Mouse (Mus musculus) heart, embryonic 14.5 days (tissue): ENCODE results near the gene Casp9. TPM values are rescaled to one million over a fixed set of nuclear protein-coding genes. Genes with fewer than 3 reads are reported as not detected.

Source experiments
- ATAC-seq: fragments of 200-750 bp; cut with Nextera tagmentation; 2 replicates; pipeline ENCODE4 v1.8.0; 2017; ENCODE audit warnings: low read depth, moderate TSS enrichment; ENCODE audit not compliant: insufficient number of reproducible peaks, insufficient read depth, low FRiP score
- H3K27ac ChIP-seq, 2 experiments: fragments of 200-500 bp in 1 of 2; fragments of 300-500 bp in 1 of 2; sonication (generic) in 1 of 2; replicated peaks in 1 of 2; 2 replicates each; pipeline ENCODE4 v1.5.1; 2012 to 2014; ENCODE audit warnings: low read depth in 2 of 2, low read length in 2 of 2, control low read depth in 1 of 2, mild to moderate bottlenecking in 1 of 2, mixed read lengths in 1 of 2; ENCODE audit not compliant: control insufficient read depth in 1 of 2, insufficient read depth in 1 of 2
- H3K27me3 ChIP-seq: fragments of 300-500 bp; sonication (generic); 2 replicates; pipeline ENCODE4 v1.6.1; 2014; ENCODE audit warnings: mild to moderate bottlenecking, low read length, control low read depth; ENCODE audit not compliant: control insufficient read depth, insufficient read depth
- H3K36me3 ChIP-seq: fragments of 300-500 bp; sonication (generic); 2 replicates; pipeline ENCODE4 v1.6.1; 2014; ENCODE audit warnings: mild to moderate bottlenecking, control low read depth, low read length, mixed read lengths; ENCODE audit not compliant: control insufficient read depth, insufficient read depth
- H3K4me1 ChIP-seq, 2 experiments: fragments of 200-500 bp in 1 of 2; fragments of 300-500 bp in 1 of 2; sonication (generic) in 1 of 2; 2 replicates each; pipeline ENCODE4 v1.6.1; 2012 to 2014; ENCODE audit warnings: low read length in 2 of 2, control low read depth in 1 of 2, mixed read lengths in 1 of 2; ENCODE audit not compliant: control insufficient read depth in 2 of 2, insufficient read depth in 2 of 2
- H3K4me2 ChIP-seq: fragments of 300-500 bp; sonication (generic); 2 replicates; pipeline ENCODE4 v1.6.1; 2014; ENCODE audit warnings: mild to moderate bottlenecking, low read length
- H3K4me3 ChIP-seq, 2 experiments: fragments of 200-500 bp in 1 of 2; fragments of 300-500 bp in 1 of 2; sonication (generic) in 1 of 2; 2 replicates each; pipeline ENCODE4 v1.5.1; 2012 to 2014; ENCODE audit warnings: low read length in 2 of 2, mild to moderate bottlenecking in 2 of 2, control low read depth in 1 of 2, low read depth in 1 of 2, moderate library complexity in 1 of 2; ENCODE audit not compliant: control insufficient read depth in 1 of 2, insufficient read depth in 1 of 2
- H3K9ac ChIP-seq: fragments of 300-500 bp; sonication (generic); 2 replicates; pipeline ENCODE4 v1.6.1; 2014; ENCODE audit warnings: mild to moderate bottlenecking, low read length
- H3K9me3 ChIP-seq: fragments of 300-500 bp; sonication (generic); 2 replicates; pipeline ENCODE4 v1.6.1; 2016; ENCODE audit warnings: low read length, control low read depth; ENCODE audit not compliant: control insufficient read depth
- WGBS: fragments of 180-500 bp; shearing (Covaris S2); extraction: QIAGEN DNeasy Blood & Tissue Kit; methylation state at CpG from one replicate; pipeline ENCODE4 v1.1.7; 2014; 5-methylcytosine and 5-hydroxymethylcytosine counted together
- polyA plus RNA-seq: library from polyadenylated mRNA; unstranded; fragments of >200 nt; fragmentation: Nextera tagmentation; extraction: Ambion mirVana; gene quantifications from 2 replicates; pipeline ENCODE4 v1.2.1, GENCODE M21; 2014

Casp9 gene
- polyA plus RNA-seq, 1 experiment from 2014 or later: 15.4 TPM

DNA sequence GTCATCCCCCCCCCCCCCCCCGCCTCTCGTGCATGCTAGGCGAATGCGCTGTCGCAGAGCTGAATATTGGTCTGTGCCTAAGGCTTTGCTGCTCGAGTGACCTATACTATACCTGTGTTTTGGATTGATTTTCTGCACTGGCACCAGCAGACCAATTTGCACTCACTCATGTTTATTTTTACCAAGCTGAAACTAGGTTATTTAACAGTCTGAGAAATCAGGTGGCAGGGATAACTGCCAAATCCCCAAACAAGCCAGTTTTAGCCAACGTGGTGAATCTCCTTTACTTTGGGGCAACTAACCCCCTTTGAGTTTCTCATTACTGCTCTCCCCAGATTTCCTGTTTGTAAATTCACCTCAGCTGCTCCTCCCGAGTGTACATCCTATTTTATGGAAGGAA is 1.5 kb upstream of the Casp9 start:
- peaks cover 8 to 18% of the 10 kb centered on the region in 2 experiments for H3K4me1 ChIP-seq
- H3K4me3 ChIP-seq: no peak overlapping the region
- H3K36me3 ChIP-seq: peaks cover 23% of the 10 kb centered on the region
- H3K4me2 ChIP-seq: no peak overlapping the region
- no peaks in the 10 kb centered on the region for H3K9me3 ChIP-seq
- WGBS: 88% methylated on average over 8 of the region's 8 CpGs
- no peak overlapping the region for H3K9ac ChIP-seq
- H3K27ac ChIP-seq: no peak overlapping the region
- H3K27me3 ChIP-seq: no peaks in the 10 kb centered on the region
- no peak for ATAC-seq

DNA sequence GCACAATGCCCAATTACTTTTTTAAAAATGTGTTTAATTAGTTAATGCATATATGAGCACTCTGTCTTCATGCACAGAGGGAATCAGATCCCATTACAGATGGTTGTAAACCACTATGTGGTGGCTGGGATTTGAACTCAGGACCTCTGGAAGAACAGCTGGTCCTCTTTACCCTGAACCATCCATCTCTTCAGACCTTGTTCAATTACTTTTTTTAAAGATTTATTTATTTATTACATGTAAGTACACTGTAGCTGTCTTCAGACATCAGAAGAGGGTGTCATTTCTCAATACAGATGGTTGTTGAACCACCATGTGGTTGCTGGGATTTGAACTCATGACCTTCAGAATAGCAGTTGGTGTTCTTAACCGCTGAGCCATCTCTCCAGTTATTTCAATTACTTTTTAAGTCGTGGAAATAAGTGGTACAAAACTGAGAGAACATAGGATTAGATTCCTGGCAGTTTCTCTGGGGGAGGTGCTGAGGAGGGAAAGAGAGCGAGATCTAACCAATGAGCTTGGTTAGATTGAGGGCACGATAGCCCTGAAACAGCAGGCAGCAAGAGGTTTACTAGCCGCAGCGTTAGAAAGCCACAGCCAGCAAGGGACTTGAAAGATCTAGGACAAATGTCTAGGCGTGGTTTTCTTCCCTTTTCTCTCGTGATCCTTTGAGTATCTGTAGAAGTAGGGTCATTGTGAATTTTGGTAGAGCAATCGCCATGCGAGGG is 694 bp upstream of the Casp9 start:
- 13% methylated on average over 10 of the region's 10 CpGs for WGBS
- peaks cover 23% of the 10 kb centered on the region for H3K36me3 ChIP-seq

DNA sequence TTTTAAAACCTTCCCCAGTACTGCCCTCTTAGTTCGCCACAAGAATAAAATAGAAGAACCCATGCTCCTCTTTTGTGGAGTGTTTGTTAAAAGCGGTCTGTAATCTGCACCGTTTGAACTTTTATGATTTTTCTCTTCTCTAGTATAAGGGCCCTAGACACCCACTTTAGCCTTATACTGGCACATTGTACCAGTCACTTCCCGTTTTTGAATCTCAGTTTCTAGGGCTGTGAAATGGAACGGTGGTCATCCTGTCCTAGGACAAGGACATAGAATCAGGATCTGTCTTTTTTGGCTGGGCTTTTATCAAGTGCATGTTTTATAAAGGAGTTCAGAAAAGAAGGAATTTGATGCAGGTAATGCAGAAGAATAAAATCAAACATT is 732 bp downstream of the Casp9 start:
- Histone ChIP-seq H3K9me3 (no peaks in the 10 kb centered on the region), H3K27ac (peak overlapping the region; percentile 93 to 94), H3K27me3 (no peaks in the 10 kb centered on the region), H3K9ac (peak overlapping the region; percentile 77), H3K36me3 (peaks cover 15% of the 10 kb centered on the region), H3K4me2 (peak overlapping the region; percentile 74), H3K4me3 (peak overlapping the region; percentile 63 to 86), H3K4me1 (peaks cover 8 to 18% of the 10 kb centered on the region in 2 experiments)
- 11% methylated on average over 5 of the region's 5 CpGs for WGBS
- ATAC-seq: no peak

More for the DNA sequence above, 694 bp upstream of the Casp9 start:
- Histone ChIP-seq H3K4me3 (peak overlapping the region; percentile 63 to 86), H3K9me3 (no peaks in the 10 kb centered on the region), H3K9ac (peak overlapping the region; percentile 36), H3K4me2 (peak overlapping the region; percentile 74), H3K27me3 (no peaks in the 10 kb centered on the region), H3K4me1 (peaks cover 8 to 18% of the 10 kb centered on the region in 2 experiments), H3K27ac (peak overlapping the region; percentile 76 to 93)
- no peak for ATAC-seq

DNA sequence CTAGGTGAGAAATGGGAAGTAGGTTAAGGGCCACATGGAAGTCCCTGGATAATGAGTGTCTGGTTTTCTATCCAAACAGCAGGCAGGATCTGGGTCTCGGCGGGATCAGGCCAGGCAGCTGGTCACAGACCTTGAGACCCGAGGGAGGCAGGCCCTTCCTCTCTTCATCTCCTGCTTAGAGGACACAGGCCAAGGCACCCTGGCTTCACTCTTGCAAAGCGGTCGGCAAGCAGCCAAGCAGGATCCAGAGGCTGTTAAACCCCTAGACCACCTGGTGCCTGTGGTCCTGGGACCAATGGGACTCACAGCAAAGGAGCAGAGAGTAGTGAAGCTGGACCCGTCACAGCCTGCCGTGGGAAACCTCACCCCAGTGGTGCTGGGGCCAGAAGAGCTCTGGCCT is 2.9 kb downstream of the Casp9 start:
- Histone ChIP-seq H3K9me3 (no peaks in the 10 kb centered on the region), H3K27me3 (no peaks in the 10 kb centered on the region), H3K9ac (no peak overlapping the region), H3K4me1 (peaks cover 2 to 7% of the 10 kb centered on the region in 2 experiments; a peak in 1 of 4 replicates), H3K4me2 (no peak overlapping the region), H3K27ac (no peak overlapping the region), H3K36me3 (peaks cover 15% of the 10 kb centered on the region), H3K4me3 (no peak overlapping the region)
- no peak for ATAC-seq
- 87% methylated on average over 7 of the region's 7 CpGs for WGBS

DNA sequence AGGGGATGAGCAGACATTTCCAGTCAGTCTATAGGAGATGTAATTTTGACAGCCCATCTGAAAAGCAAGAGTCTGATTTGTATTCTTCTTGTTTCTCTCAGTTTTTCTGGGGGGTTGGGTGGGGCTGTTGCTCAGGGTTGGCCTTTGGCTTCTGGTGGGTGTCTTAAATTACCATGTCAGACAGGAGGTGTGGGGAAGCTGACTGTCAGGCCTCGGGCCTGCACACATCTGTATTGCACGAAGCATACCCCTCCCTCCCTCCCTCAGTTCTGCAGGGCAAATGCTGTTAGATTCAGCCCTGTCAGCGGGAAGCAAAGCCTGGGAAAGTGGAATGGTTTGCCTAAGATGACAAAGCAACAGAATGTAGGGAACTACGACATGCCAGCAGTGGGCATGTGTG is 3.5 kb downstream of the Casp9 start:
- no peak overlapping the region for H3K4me3 ChIP-seq
- no peak overlapping the region for H3K4me2 ChIP-seq
- no peak overlapping the region for H3K9ac ChIP-seq
- H3K36me3 ChIP-seq: peaks cover 15% of the 10 kb centered on the region
- no peak overlapping the region for H3K27ac ChIP-seq
- no peaks in the 10 kb centered on the region for H3K9me3 ChIP-seq
- peaks cover 2 to 7% of the 10 kb centered on the region in 2 experiments; a peak in 1 of 4 replicates for H3K4me1 ChIP-seq
- H3K27me3 ChIP-seq: no peaks in the 10 kb centered on the region
- WGBS: 82% methylated on average over 4 of the region's 4 CpGs
- ATAC-seq: no peak

DNA sequence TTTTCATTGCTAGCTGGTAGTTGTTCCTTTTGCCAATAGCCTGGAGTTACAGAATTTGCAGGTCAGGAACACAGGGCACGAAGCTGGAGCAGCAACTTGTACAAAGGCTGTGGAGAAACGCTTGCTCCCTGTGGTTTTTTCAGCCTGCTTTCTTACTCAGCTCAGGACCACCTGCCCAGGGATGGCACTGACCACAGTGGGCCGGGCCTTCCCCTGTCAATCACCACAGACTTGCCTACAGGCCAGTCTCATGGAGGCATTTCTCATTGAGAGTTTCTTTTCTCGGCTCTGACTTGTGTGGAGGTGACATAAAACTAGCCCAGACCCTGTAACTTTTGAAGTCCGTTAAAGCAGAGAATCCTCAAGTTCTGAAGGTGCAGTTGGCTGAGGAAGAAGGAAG is 4.1 kb downstream of the Casp9 start:
- no peak overlapping the region for H3K27ac ChIP-seq
- H3K27me3 ChIP-seq: no peaks in the 10 kb centered on the region
- no peak for ATAC-seq
- H3K36me3 ChIP-seq: peaks cover 15% of the 10 kb centered on the region
- peaks cover 2 to 7% of the 10 kb centered on the region in 2 experiments; a peak in 1 of 4 replicates for H3K4me1 ChIP-seq
- no peak overlapping the region for H3K4me2 ChIP-seq
- H3K9me3 ChIP-seq: no peaks in the 10 kb centered on the region
- no peak overlapping the region for H3K4me3 ChIP-seq
- WGBS: 82% methylated on average over 5 of the region's 5 CpGs
- no peak overlapping the region for H3K9ac ChIP-seq

DNA sequence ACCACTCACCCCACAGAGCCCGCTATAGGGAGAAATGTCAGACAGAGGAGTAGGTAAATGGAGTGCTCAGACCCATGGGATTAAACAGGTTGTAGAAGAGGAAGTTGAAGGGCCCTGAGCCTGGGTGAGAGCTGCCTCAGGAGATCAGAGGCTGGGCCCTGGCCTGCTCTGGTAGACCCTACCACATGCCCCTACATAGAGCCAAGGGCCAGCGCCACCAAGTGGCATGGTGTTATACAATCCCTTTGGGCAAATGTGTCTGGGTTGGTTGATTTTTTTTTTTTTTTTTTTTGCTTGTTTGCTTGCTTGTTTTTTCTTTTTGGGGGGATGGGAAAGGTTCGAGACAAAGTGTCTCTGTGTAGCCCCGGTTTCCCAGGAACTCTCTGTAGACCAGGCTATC is 10.7 kb downstream of the Casp9 start:
- 79% methylated on average over 4 of the region's 4 CpGs for WGBS
- Histone ChIP-seq H3K4me1 (no peaks in the 10 kb centered on the region), H3K4me2 (no peak overlapping the region), H3K9me3 (no peaks in the 10 kb centered on the region), H3K9ac (no peak overlapping the region), H3K36me3 (peaks cover 59% of the 10 kb centered on the region), H3K27ac (no peak overlapping the region), H3K27me3 (no peaks in the 10 kb centered on the region), H3K4me3 (no peak overlapping the region)
- ATAC-seq: no peak

DNA sequence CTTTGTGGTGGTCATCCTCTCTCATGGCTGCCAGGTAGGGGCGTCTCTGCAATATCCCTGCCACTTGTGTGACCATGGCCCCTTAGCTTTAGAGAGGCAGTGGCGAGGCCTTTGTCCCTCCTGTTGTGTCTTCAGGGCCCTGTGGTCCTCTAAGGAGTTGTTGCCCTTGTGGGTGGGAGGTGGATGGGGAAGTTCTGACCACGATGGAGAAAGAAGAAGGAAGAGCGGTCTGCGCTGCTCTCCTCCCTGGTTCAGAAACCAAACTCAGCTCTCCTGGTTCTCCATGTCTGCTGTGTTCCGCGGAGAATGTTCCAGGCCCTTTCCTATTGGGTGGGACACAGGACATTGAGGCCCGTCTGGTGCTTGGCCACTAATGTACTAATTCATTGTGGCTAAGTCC is 12.5 kb downstream of the Casp9 start:
- ATAC-seq: no peak

More for the DNA sequence above, 12.5 kb downstream of the Casp9 start:
- Histone ChIP-seq H3K9ac (no peak overlapping the region), H3K4me1 (no peaks in the 10 kb centered on the region), H3K4me3 (no peak overlapping the region), H3K4me2 (no peak overlapping the region), H3K9me3 (no peaks in the 10 kb centered on the region), H3K27ac (no peak overlapping the region), H3K27me3 (no peaks in the 10 kb centered on the region), H3K36me3 (peaks cover 77% of the 10 kb centered on the region)
- 93% methylated on average over 8 of the region's 8 CpGs for WGBS
